Mouse (Mus musculus): ENCODE measurements around the gene Otud3. TPM values are rescaled to one million over a fixed set of nuclear protein-coding genes. Genes with fewer than 3 reads are reported as not detected.

Gene Otud3
- polyA plus RNA-seq, 1 experiment from 2014 or later: 3.7 TPM

DNA sequence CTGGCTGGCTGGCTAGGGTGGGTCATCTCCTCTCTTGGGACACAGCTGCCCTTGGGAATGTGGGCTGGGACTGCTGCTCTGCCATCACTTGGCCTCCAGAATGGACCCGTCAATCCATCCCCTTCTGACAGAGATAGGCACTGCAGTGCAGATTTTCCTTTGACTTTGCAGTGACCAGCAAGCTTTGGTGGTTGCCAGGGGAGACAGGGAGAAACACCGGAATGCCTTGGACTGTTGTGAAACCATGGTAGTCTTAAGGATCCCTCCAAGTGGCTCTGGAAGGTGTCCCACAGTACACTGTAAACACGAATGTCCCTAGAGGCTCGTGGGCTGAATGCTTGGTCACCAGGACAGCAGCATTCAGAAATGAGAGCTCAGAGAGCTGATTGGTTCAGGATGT, 25.7 kb upstream of the Otud3 start:
- no peak for ATAC-seq (ENCODE audit: insufficient read depth, low FRiP score)

DNA sequence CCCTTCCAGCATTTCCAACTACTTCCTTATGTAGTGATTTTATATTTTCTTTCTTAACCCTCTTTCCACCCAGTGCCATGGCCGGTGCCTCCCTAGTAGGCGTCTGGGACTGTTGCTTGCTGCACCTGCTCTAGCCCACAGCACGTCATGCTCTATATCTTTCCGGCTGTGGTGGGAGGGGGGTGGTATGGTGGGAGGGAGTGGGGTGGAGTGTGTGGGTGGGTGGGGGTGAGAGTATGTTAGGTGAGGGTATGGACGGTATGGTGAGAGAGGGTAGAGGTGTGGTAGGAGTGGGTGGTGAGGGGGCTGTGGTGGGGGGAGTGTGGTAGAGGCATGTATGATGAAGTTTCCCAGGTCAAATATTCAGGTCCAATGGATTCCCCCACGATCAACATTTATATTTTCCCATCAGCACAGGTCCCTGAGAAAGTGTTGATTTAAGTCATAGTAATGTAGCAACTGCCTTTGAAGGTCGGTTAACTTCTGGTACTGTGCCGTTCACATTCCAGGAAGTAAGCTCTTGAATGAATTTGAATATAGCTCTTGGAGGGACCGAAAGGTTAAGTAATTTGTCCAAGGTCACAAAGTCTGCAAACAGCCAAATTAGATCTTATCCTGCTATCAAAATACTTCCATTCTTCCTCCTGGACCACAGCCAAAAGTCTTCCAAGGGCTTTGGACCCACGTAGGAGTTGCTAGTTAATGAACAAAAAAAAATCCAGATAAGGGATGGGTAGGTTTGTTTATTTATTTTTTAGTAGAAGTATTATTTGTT, 24.9 kb upstream of the Otud3 start:
- Histone ChIP-seq H3K27ac (ENCODE audit: low read length) (peak overlapping the region; percentile 55; the same call in 1 of the 2 replicates), H3K4me2 (ENCODE audit: low read depth, low read length) (no peak overlapping the region), H3K27me3 (ENCODE audit: control insufficient read depth, insufficient read depth, low read length) (no peaks in the 10 kb centered on the region), H3K4me1 (ENCODE audit: control insufficient read depth, insufficient read depth, low read length) (peaks cover 20% of the 10 kb centered on the region), H3K9me3 (replicated peaks; ENCODE audit: control insufficient read depth, low read length) (no peaks in the 10 kb centered on the region), H3K4me3 (replicated peaks; ENCODE audit: low read length) (no peak overlapping the region), H3K9ac (ENCODE audit: low read length) (no peak overlapping the region), H3K36me3 (ENCODE audit: control insufficient read depth, insufficient read depth, low read length) (no peaks in the 10 kb centered on the region)
- 42% methylated on average over 10 of the region's 10 CpGs for WGBS
- ATAC-seq (ENCODE audit: insufficient read depth, low FRiP score): peak; percentile 57

More for the DNA sequence above, 25.7 kb upstream of the Otud3 start:
- no peaks in the 10 kb centered on the region for H3K9me3 ChIP-seq (replicated peaks; ENCODE audit: control insufficient read depth, low read length)
- 55% methylated on average over 4 of the region's 4 CpGs for WGBS
- no peaks in the 10 kb centered on the region for H3K36me3 ChIP-seq (ENCODE audit: control insufficient read depth, insufficient read depth, low read length)
- H3K4me1 ChIP-seq (ENCODE audit: control insufficient read depth, insufficient read depth, low read length): peaks cover 20% of the 10 kb centered on the region
- H3K27ac ChIP-seq (ENCODE audit: low read length): 0 out of 2 replicates have a peak overlapping the region, but pooled peaks have one; percentile 13
- no peak overlapping the region for H3K9ac ChIP-seq (ENCODE audit: low read length)
- no peak overlapping the region for H3K4me2 ChIP-seq (ENCODE audit: low read depth, low read length)
- no peak overlapping the region for H3K4me3 ChIP-seq (replicated peaks; ENCODE audit: low read length)
- no peaks in the 10 kb centered on the region for H3K27me3 ChIP-seq (ENCODE audit: control insufficient read depth, insufficient read depth, low read length)

DNA sequence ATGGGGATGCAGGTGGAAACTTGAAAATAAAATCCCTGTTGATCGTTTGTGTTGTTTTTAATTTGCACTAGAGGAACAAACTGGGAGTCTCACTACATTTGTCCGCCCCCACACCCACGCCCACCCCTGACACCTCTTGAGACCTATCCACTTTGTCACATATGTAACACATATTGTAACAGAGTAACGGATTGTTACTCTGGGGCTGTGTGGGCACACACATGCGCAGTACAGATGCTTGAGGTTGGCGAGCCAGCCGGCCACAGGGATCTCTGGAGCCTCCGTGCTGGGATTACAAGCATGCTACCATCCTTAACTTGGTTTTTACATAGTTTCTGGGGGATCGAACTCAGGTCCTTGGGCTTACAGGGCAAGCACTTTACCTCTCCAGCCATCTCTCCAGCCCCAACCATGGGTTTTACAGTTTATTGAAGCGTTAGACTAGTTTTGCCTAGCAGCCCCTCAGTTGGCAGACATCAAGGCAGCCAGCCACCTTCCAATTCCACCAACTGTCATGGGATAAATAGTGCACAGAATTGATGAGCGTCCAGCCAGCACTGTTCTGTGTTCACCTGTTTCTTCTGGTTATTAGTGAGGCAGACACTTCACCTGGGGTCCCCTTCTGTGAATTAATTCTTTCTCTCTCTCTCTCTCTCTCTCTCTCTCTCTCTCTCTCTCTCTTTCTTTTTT, 20.9 kb upstream of the Otud3 start:
- H3K4me3 ChIP-seq (replicated peaks; ENCODE audit: low read length): no peak overlapping the region
- no peaks in the 10 kb centered on the region for H3K36me3 ChIP-seq (ENCODE audit: control insufficient read depth, insufficient read depth, low read length)
- no peak for ATAC-seq (ENCODE audit: insufficient read depth, low FRiP score)
- no peak overlapping the region for H3K27ac ChIP-seq (ENCODE audit: low read length)
- H3K4me2 ChIP-seq (ENCODE audit: low read depth, low read length): no peak overlapping the region
- H3K27me3 ChIP-seq (ENCODE audit: control insufficient read depth, insufficient read depth, low read length): no peaks in the 10 kb centered on the region
- 81% methylated on average over 11 of the region's 11 CpGs for WGBS
- no peaks in the 10 kb centered on the region for H3K9me3 ChIP-seq (replicated peaks; ENCODE audit: control insufficient read depth, low read length)
- peaks cover 7% of the 10 kb centered on the region; the same call in 1 of the 2 replicates for H3K4me1 ChIP-seq (ENCODE audit: control insufficient read depth, insufficient read depth, low read length)
- H3K9ac ChIP-seq (ENCODE audit: low read length): no peak overlapping the region

DNA sequence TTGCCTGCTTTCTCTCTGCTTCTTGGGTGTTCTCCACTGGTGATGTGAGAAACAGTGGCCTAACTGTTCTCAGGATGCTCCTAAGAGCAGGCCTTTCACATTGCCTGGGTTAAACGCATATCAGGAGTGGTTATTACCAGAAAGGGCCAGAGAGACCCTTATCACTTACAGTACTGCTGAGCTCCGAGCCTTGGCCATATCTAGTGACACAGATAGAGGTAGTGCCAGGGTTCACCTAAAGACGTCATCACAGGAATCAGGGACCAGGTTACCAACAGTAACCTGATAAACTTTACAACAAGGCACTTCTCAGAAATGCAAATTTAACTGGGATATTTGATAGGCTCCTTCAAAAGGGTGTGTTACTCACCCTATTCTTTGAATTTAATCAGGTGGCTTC, 20.1 kb upstream of the Otud3 start:
- H3K9me3 ChIP-seq (replicated peaks; ENCODE audit: control insufficient read depth, low read length): no peaks in the 10 kb centered on the region
- H3K27ac ChIP-seq (ENCODE audit: low read length): no peak overlapping the region
- no peak for ATAC-seq (ENCODE audit: insufficient read depth, low FRiP score)
- H3K4me1 ChIP-seq (ENCODE audit: control insufficient read depth, insufficient read depth, low read length): peaks cover 7% of the 10 kb centered on the region; the same call in 1 of the 2 replicates
- WGBS: 67% methylated on average over 3 of the region's 3 CpGs
- no peak overlapping the region for H3K4me3 ChIP-seq (replicated peaks; ENCODE audit: low read length)
- no peaks in the 10 kb centered on the region for H3K36me3 ChIP-seq (ENCODE audit: control insufficient read depth, insufficient read depth, low read length)
- H3K27me3 ChIP-seq (ENCODE audit: control insufficient read depth, insufficient read depth, low read length): no peaks in the 10 kb centered on the region
- H3K9ac ChIP-seq (ENCODE audit: low read length): no peak overlapping the region
- no peak overlapping the region for H3K4me2 ChIP-seq (ENCODE audit: low read depth, low read length)

DNA sequence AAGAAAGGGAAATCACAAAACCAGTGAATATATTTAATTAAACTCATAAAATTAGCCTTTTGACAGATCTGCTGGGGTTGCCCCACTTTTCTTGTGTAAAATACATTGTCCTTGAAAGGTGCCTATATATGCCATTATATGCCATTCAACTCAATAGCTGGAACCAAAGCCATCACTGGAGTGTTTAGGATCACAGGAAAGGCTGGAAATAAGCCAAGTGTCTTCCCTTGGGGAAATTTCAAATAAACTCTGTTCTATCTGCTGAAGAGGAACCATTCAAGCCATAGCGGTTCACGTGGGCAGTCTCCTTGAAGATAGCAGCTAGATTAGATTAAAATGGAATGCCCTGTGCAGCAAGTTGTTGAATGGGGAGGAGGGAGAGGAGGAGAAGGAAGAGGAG, 11.8 kb upstream of the Otud3 start:
- 27% methylated on average over 2 of the region's 2 CpGs for WGBS
- H3K9me3 ChIP-seq (replicated peaks; ENCODE audit: control insufficient read depth, low read length): no peaks in the 10 kb centered on the region
- no peak overlapping the region for H3K4me2 ChIP-seq (ENCODE audit: low read depth, low read length)
- ATAC-seq (ENCODE audit: insufficient read depth, low FRiP score): no peak
- no peak overlapping the region for H3K9ac ChIP-seq (ENCODE audit: low read length)
- no peak overlapping the region for H3K4me3 ChIP-seq (replicated peaks; ENCODE audit: low read length)
- no peak overlapping the region for H3K27ac ChIP-seq (ENCODE audit: low read length)
- H3K36me3 ChIP-seq (ENCODE audit: control insufficient read depth, insufficient read depth, low read length): no peaks in the 10 kb centered on the region
- no peaks in the 10 kb centered on the region for H3K4me1 ChIP-seq (ENCODE audit: control insufficient read depth, insufficient read depth, low read length)
- no peaks in the 10 kb centered on the region for H3K27me3 ChIP-seq (ENCODE audit: control insufficient read depth, insufficient read depth, low read length)

DNA sequence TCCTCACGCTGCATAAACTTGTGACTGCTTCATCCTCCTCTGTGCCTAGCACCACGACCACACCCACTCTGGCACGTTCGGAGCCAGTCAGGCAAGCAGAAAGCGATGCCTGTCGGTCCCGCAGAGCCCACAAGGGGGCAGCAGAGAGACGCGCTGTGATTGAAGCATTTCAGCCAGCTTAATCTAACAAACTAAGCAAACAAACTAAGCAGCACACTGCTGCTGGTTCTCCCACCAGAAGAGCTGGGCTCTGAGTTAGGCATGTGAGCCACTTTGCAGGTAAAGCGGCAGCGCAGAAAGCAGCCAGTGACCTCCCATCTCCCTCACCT, 8.3 kb upstream of the Otud3 start:
- no peaks in the 10 kb centered on the region for H3K27me3 ChIP-seq (ENCODE audit: control insufficient read depth, insufficient read depth, low read length)
- no peak overlapping the region for H3K27ac ChIP-seq (ENCODE audit: low read length)
- peak overlapping the region; percentile 42 for H3K4me2 ChIP-seq (ENCODE audit: low read depth, low read length)
- peak overlapping the region; percentile 4; the same call in 1 of the 2 replicates for H3K4me3 ChIP-seq (replicated peaks; ENCODE audit: low read length)
- H3K4me1 ChIP-seq (ENCODE audit: control insufficient read depth, insufficient read depth, low read length): no peaks in the 10 kb centered on the region
- WGBS: 2% methylated on average over 11 of the region's 11 CpGs
- H3K36me3 ChIP-seq (ENCODE audit: control insufficient read depth, insufficient read depth, low read length): no peaks in the 10 kb centered on the region
- peak; percentile 82; the same call in 1 of the 2 replicates for ATAC-seq (ENCODE audit: insufficient read depth, low FRiP score)
- peaks cover 4% of the 10 kb centered on the region; the same call in 1 of the 2 replicates for H3K9me3 ChIP-seq (replicated peaks; ENCODE audit: control insufficient read depth, low read length)
- no peak overlapping the region for H3K9ac ChIP-seq (ENCODE audit: low read length)

DNA sequence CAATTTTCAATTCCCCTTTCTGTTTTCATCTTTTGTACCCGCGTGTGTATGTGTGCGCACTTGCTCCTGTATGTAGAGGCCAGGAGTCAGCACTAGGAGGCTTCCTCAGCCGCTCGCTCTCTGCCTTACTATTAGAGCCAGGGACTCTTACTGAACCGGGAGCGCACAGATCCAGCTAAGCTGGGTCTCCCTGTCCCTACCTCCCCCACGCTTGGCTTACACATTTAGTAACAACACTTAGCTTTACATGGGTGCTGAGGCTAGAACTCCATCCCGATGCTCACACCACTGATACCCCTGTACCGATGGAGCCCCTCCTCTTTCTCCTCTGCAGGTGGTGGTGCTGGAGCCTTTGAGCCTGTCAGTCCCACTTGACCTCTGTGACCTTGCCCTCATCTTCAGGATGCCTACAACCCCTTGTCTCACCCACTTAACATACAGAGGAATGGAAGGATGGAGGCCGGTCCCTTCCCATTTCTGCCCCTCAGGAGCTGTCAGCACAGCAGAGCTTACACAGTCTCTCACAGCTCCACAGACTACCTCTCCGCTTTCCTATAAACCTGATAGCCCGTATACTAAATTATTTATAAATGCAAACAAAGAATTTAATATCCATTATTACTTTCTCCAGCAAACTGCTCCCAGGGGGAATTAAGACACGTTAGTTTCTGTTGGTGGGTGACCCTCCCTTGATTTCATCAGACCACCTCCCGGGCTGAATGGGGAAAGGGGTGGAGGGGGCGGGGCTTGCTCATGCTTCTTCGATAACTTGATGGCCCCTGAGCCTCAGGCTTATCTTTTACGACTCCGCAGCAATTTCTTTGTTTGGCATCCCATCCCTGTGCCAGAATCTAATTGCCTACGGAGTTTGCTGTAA, 7.7 kb upstream of the Otud3 start:
- H3K4me3 ChIP-seq (replicated peaks; ENCODE audit: low read length): peak overlapping the region; percentile 4; the same call in 1 of the 2 replicates
- H3K9me3 ChIP-seq (replicated peaks; ENCODE audit: control insufficient read depth, low read length): peaks cover 4% of the 10 kb centered on the region; the same call in 1 of the 2 replicates
- no peak overlapping the region for H3K27ac ChIP-seq (ENCODE audit: low read length)
- ATAC-seq (ENCODE audit: insufficient read depth, low FRiP score): 0 out of 2 replicates have a peak, but pooled peaks have one; percentile 6
- H3K27me3 ChIP-seq (ENCODE audit: control insufficient read depth, insufficient read depth, low read length): no peaks in the 10 kb centered on the region
- H3K36me3 ChIP-seq (ENCODE audit: control insufficient read depth, insufficient read depth, low read length): no peaks in the 10 kb centered on the region
- H3K4me1 ChIP-seq (ENCODE audit: control insufficient read depth, insufficient read depth, low read length): no peaks in the 10 kb centered on the region
- no peak overlapping the region for H3K9ac ChIP-seq (ENCODE audit: low read length)
- H3K4me2 ChIP-seq (ENCODE audit: low read depth, low read length): peak overlapping the region; percentile 42
- WGBS: 39% methylated on average over 20 of the region's 20 CpGs

DNA sequence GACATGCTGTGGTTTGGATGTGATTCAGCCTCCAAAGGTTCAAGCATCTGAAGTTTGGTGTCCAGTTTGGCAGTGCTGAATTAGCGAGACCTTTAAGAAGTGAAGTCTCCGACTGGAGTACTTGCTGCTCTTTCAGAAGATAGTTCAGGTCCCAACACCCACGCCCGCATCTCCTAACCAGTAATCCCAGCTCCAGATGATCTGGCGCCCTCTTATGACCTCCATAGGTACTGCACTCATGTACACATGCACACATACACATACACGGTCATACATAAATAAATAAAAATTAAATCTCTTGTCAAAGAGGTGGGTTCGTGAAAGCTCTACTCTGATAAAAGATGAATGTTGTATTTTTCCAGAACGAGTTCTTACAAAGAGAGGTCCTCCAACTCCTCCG, 3.5 kb upstream of the Otud3 start:
- H3K4me2 ChIP-seq (ENCODE audit: low read depth, low read length): no peak overlapping the region
- no peak overlapping the region for H3K9ac ChIP-seq (ENCODE audit: low read length)
- no peak for ATAC-seq (ENCODE audit: insufficient read depth, low FRiP score)
- H3K9me3 ChIP-seq (replicated peaks; ENCODE audit: control insufficient read depth, low read length): peaks cover 4% of the 10 kb centered on the region; the same call in 1 of the 2 replicates
- H3K4me1 ChIP-seq (ENCODE audit: control insufficient read depth, insufficient read depth, low read length): peaks cover 8% of the 10 kb centered on the region
- H3K4me3 ChIP-seq (replicated peaks; ENCODE audit: low read length): no peak overlapping the region
- H3K27me3 ChIP-seq (ENCODE audit: control insufficient read depth, insufficient read depth, low read length): no peaks in the 10 kb centered on the region
- no peaks in the 10 kb centered on the region for H3K36me3 ChIP-seq (ENCODE audit: control insufficient read depth, insufficient read depth, low read length)
- no peak overlapping the region for H3K27ac ChIP-seq (ENCODE audit: low read length)
- WGBS: 83% methylated on average over 9 of the region's 9 CpGs
